Mouse (Mus musculus): ENCODE results near the gene Rhobtb1. TPM values are rescaled to one million over a fixed set of nuclear protein-coding genes. Genes with fewer than 3 reads are reported as not detected.

Gene Rhobtb1
- polyA plus RNA-seq, 1 experiment from 2014 or later: 12.8 TPM

- WGBS: 75% methylated on average over 4 of the region's 4 CpGs
- Histone ChIP-seq H3K27me3 (replicated peaks; ENCODE audit: control insufficient read depth, insufficient read depth, low read length) (no peaks in the 10 kb centered on the region), H3K9ac (ENCODE audit: low read length) (no peak overlapping the region), H3K27ac (ENCODE audit: low read depth, low read length) (no peak overlapping the region), H3K4me1 (ENCODE audit: control insufficient read depth, insufficient read depth, low read length) (no peaks in the 10 kb centered on the region), H3K9me3 (replicated peaks; ENCODE audit: control insufficient read depth, low read length) (no peaks in the 10 kb centered on the region), H3K36me3 (ENCODE audit: control insufficient read depth, insufficient read depth, low read length) (no peaks in the 10 kb centered on the region), H3K4me3 (ENCODE audit: low read depth, low read length) (no peak overlapping the region), H3K4me2 (ENCODE audit: low read length) (no peak overlapping the region)
- no peak for DNase-seq (ENCODE audit: low spot score)
- ATAC-seq: no peak
Measured at GRCm38 (mm10) chr10:69328656-69329046, 177.4 kb downstream of the Rhobtb1 start.

DNA sequence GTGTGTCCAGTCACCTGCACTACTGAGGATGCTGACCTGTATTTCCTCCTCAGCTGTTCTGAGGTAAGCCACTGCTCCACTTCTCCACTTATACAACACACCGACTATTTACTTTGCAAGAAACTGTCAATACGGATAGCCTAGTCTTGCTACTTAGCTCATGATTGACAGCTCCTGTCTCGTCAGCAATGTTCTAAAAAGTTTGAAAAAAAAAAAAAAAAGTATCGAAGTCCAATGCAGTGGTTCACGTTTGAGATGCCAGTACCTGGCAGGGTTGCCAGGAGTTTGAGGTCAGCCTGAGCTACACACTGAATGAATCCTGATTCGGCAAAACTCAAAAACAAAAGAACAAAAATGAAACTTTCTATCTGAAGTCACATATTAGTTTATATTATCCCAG lies 180.0 kb downstream of the Rhobtb1 start:
- H3K9ac ChIP-seq (ENCODE audit: low read length): no peak overlapping the region
- no peaks in the 10 kb centered on the region for H3K4me1 ChIP-seq (ENCODE audit: control insufficient read depth, insufficient read depth, low read length)
- no peak overlapping the region for H3K4me3 ChIP-seq (ENCODE audit: low read depth, low read length)
- DNase-seq (ENCODE audit: low spot score) (no peak), ATAC-seq (no peak)
- H3K27me3 ChIP-seq (replicated peaks; ENCODE audit: control insufficient read depth, insufficient read depth, low read length): no peaks in the 10 kb centered on the region
- no peak overlapping the region for H3K4me2 ChIP-seq (ENCODE audit: low read length)
- H3K9me3 ChIP-seq (replicated peaks; ENCODE audit: control insufficient read depth, low read length): no peaks in the 10 kb centered on the region
- H3K36me3 ChIP-seq (ENCODE audit: control insufficient read depth, insufficient read depth, low read length): peaks cover 6% of the 10 kb centered on the region
- H3K27ac ChIP-seq (ENCODE audit: low read depth, low read length): no peak overlapping the region
- WGBS: 90% methylated on average over 6 of the region's 6 CpGs

- Histone ChIP-seq H3K27me3 (replicated peaks; ENCODE audit: control insufficient read depth, insufficient read depth, low read length) (no peaks in the 10 kb centered on the region), H3K4me3 (ENCODE audit: low read depth, low read length) (no peak overlapping the region), H3K9me3 (replicated peaks; ENCODE audit: control insufficient read depth, low read length) (no peaks in the 10 kb centered on the region), H3K9ac (ENCODE audit: low read length) (no peak overlapping the region), H3K27ac (ENCODE audit: low read depth, low read length) (no peak overlapping the region), H3K4me1 (ENCODE audit: control insufficient read depth, insufficient read depth, low read length) (no peaks in the 10 kb centered on the region), H3K4me2 (ENCODE audit: low read length) (no peak overlapping the region), H3K36me3 (ENCODE audit: control insufficient read depth, insufficient read depth, low read length) (peaks cover 23% of the 10 kb centered on the region)
- ATAC-seq: no peak
- no peak for DNase-seq (ENCODE audit: low spot score)
- WGBS: 91% methylated on average over 11 of the region's 11 CpGs
Measured at GRCm38 (mm10) chr10:69333212-69333611, 182.0 kb downstream of the Rhobtb1 start.

- Histone ChIP-seq H3K36me3 (ENCODE audit: control insufficient read depth, insufficient read depth, low read length) (peaks cover 33% of the 10 kb centered on the region), H3K27ac (ENCODE audit: low read depth, low read length) (no peak overlapping the region), H3K4me3 (ENCODE audit: low read depth, low read length) (no peak overlapping the region), H3K9me3 (replicated peaks; ENCODE audit: control insufficient read depth, low read length) (no peaks in the 10 kb centered on the region), H3K27me3 (replicated peaks; ENCODE audit: control insufficient read depth, insufficient read depth, low read length) (no peaks in the 10 kb centered on the region), H3K4me2 (ENCODE audit: low read length) (no peak overlapping the region), H3K9ac (ENCODE audit: low read length) (no peak overlapping the region), H3K4me1 (ENCODE audit: control insufficient read depth, insufficient read depth, low read length) (no peaks in the 10 kb centered on the region)
- ATAC-seq: peak; percentile 49; the same call in 1 of the 2 replicates
- 39% methylated on average over 16 of the region's 16 CpGs for WGBS
- peak; percentile 48 for DNase-seq (ENCODE audit: low spot score)
Measured at GRCm38 (mm10) chr10:69334271-69335194, 183.3 kb downstream of the Rhobtb1 start.

GRCm38 (mm10) chr10:69335195-69335536 lies 183.9 kb downstream of the Rhobtb1 start:
- Histone ChIP-seq H3K27ac (ENCODE audit: low read depth, low read length) (no peak overlapping the region), H3K9me3 (replicated peaks; ENCODE audit: control insufficient read depth, low read length) (no peaks in the 10 kb centered on the region), H3K4me1 (ENCODE audit: control insufficient read depth, insufficient read depth, low read length) (no peaks in the 10 kb centered on the region), H3K9ac (ENCODE audit: low read length) (no peak overlapping the region), H3K36me3 (ENCODE audit: control insufficient read depth, insufficient read depth, low read length) (peaks cover 38% of the 10 kb centered on the region), H3K4me3 (ENCODE audit: low read depth, low read length) (no peak overlapping the region), H3K4me2 (ENCODE audit: low read length) (no peak overlapping the region), H3K27me3 (replicated peaks; ENCODE audit: control insufficient read depth, insufficient read depth, low read length) (no peaks in the 10 kb centered on the region)
- DNase-seq (ENCODE audit: low spot score): peak; percentile 32
- ATAC-seq: no peak
- 30% methylated on average over 7 of the region's 7 CpGs for WGBS

DNA sequence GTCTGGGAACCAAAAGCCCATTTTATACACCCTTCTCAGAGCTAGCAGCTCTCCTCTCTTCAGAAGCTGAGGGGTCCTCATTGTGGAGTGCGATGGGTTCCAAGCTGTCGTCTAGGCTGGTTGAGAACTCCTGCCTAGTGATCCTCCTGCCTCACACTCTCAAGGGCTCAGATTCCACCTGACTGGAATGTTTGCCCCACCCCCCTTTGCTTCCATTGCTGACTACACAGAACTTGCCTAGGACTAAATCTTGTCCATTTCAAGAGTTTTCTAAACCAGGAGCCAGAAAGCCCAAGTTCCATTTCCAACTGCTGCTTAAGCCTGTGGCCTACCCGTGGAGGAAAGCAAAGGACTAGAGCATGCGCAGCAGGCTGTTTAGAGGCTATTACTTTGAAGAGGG lies 184.4 kb downstream of the Rhobtb1 start:
- Histone ChIP-seq H3K4me1 (ENCODE audit: control insufficient read depth, insufficient read depth, low read length) (no peaks in the 10 kb centered on the region), H3K4me2 (ENCODE audit: low read length) (no peak overlapping the region), H3K4me3 (ENCODE audit: low read depth, low read length) (no peak overlapping the region), H3K27me3 (replicated peaks; ENCODE audit: control insufficient read depth, insufficient read depth, low read length) (no peaks in the 10 kb centered on the region), H3K27ac (ENCODE audit: low read depth, low read length) (no peak overlapping the region), H3K9ac (ENCODE audit: low read length) (no peak overlapping the region), H3K36me3 (ENCODE audit: control insufficient read depth, insufficient read depth, low read length) (peaks cover 43% of the 10 kb centered on the region), H3K9me3 (replicated peaks; ENCODE audit: control insufficient read depth, low read length) (no peaks in the 10 kb centered on the region)
- WGBS: 74% methylated on average over 4 of the region's 4 CpGs
- DNase-seq (ENCODE audit: low spot score): no peak
- ATAC-seq: no peak

- H3K4me3 ChIP-seq (ENCODE audit: low read depth, low read length): no peak overlapping the region
- WGBS: 89% methylated on average over 11 of the region's 11 CpGs
- H3K27ac ChIP-seq (ENCODE audit: low read depth, low read length): no peak overlapping the region
- H3K9ac ChIP-seq (ENCODE audit: low read length): no peak overlapping the region
- H3K4me1 ChIP-seq (ENCODE audit: control insufficient read depth, insufficient read depth, low read length): no peaks in the 10 kb centered on the region
- H3K36me3 ChIP-seq (ENCODE audit: control insufficient read depth, insufficient read depth, low read length): peaks cover 49% of the 10 kb centered on the region
- no peak for DNase-seq (ENCODE audit: low spot score)
- no peaks in the 10 kb centered on the region for H3K27me3 ChIP-seq (replicated peaks; ENCODE audit: control insufficient read depth, insufficient read depth, low read length)
- ATAC-seq: no peak
- H3K9me3 ChIP-seq (replicated peaks; ENCODE audit: control insufficient read depth, low read length): no peaks in the 10 kb centered on the region
- H3K4me2 ChIP-seq (ENCODE audit: low read length): no peak overlapping the region
Measured at GRCm38 (mm10) chr10:69336219-69336618, 185.0 kb downstream of the Rhobtb1 start.

GRCm38 (mm10) chr10:69340001-69340400 lies 188.8 kb downstream of the Rhobtb1 start:
- 93% methylated on average over 6 of the region's 6 CpGs for WGBS
- H3K36me3 ChIP-seq (ENCODE audit: control insufficient read depth, insufficient read depth, low read length): peaks cover 85% of the 10 kb centered on the region
- no peaks in the 10 kb centered on the region for H3K4me1 ChIP-seq (ENCODE audit: control insufficient read depth, insufficient read depth, low read length)
- DNase-seq (ENCODE audit: low spot score): no peak
- H3K4me2 ChIP-seq (ENCODE audit: low read length): no peak overlapping the region
- ATAC-seq: no peak
- no peak overlapping the region for H3K4me3 ChIP-seq (ENCODE audit: low read depth, low read length)
- H3K9ac ChIP-seq (ENCODE audit: low read length): no peak overlapping the region
- H3K27me3 ChIP-seq (replicated peaks; ENCODE audit: control insufficient read depth, insufficient read depth, low read length): no peaks in the 10 kb centered on the region
- no peaks in the 10 kb centered on the region for H3K9me3 ChIP-seq (replicated peaks; ENCODE audit: control insufficient read depth, low read length)
- H3K27ac ChIP-seq (ENCODE audit: low read depth, low read length): no peak overlapping the region

Data from forebrain, embryonic 14.5 days (tissue).